Mouse (Mus musculus) spleen, adult 2 months (tissue): ENCODE measurements around the gene Slc28a1.

Experiments used
- CTCF ChIP-seq: fragments of 200-500 bp; IDR thresholded peaks from 2 replicates; pipeline ENCODE4 v1.5.1; 2011; ENCODE audit warnings: mild to moderate bottlenecking, inconsistent platforms; ENCODE audit not compliant: insufficient read depth, insufficient read length, insufficient replicate concordance; ENCODE audit errors: extremely low read depth
- POLR2A ChIP-seq: fragments of 200-500 bp; IDR thresholded peaks from 2 replicates; pipeline ENCODE4 v1.6.1; 2011; ENCODE audit warnings: low read depth, low read length, inconsistent platforms

- TF ChIP-seq POLR2A (no peak), CTCF (no peak)
Observed at GRCm38 (mm10) chr7:81137292-81137691, 22.7 kb downstream of the Slc28a1 start.
